Mouse (Mus musculus) stomach, postnatal 0 days (tissue): ENCODE data around the gene Nsg2.
"Not testable (repeated sequence)": the region's sequence is repeated elsewhere in the genome, so short reads cannot be mapped to it uniquely, and the experiment has no call there.

Source experiments
- CTCF ChIP-seq: IDR thresholded peaks from 2 replicates; pipeline ENCODE4 v1.5.1; 2016; ENCODE audit warnings: antibody characterized with exemption, low read depth, mild to moderate bottlenecking, moderate library complexity
- EP300 ChIP-seq: optimal IDR thresholded peaks from 2 replicates; pipeline ENCODE3; 2016; ENCODE audit warnings: antibody characterized with exemption

DNA sequence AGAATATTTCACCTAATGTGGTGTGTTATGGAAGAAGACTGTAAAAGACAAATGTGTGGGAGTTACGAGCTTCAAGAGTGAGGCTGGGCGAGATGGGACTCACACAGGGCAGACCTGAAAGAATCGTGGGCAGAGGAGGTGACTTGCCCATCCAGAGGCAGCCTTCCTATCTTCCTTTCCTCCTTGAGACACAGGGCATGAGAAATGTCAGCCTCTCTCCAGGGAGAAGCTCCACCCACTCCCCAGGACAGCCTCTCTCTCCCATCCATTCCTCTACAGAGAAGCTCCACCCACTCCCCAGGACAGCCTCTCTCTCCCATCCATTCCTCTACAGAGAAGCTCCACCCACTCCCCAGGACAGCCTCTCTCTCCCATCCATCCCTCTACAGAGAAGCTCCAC lies 7.8 kb downstream of the Nsg2 start:
- TF ChIP-seq EP300, CTCF: not testable (repeated sequence)
